In the genomic region with DNA sequence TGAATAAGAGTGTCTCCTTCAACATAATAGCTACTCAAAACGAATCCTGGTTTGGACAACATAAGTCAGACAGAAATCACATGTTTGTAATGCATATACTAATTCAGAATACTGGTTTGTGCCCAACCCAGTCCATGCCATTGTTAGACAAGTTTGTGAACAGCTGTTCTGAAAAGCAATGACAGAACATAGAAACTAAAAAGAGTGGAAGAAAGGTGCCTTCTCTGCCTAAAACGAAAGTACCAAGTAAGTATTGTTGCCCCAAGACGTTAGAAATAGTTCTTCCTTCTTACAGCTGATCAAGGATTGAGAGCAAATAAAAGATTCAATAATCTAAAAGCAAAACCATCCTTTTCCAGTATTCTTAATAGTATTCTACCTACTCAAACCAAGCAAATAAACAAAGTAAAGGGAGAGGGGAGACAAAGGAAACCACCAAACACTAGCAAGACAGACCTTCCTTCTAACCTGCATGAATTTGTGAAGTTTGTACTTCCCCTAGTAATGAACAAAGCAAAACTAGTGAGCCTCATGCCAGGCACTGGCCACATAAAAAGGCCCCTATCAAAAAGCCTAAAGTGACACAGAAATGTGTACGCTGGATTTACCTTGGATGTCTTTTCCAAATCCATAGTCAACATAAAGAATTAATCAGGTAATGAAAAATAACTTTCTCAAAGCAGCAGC, we compare ENCODE assay signal across 19 mouse cellular contexts. TPM values are rescaled to one million over a fixed set of nuclear protein-coding genes. Genes with fewer than 3 reads are reported as not detected.
A peak's percentile ranks its signal among the peaks of the same experiment; 100 is the strongest.
DNase-seq lines count a peak whose midpoint lies in the region; ATAC-seq lines count a peak whose summit lies in the region.
"Had no signal": no experiment of that assay in that cellular context is flagged by ENCODE, and none has a peak within 500 bp of the region (broad histone marks: within the 10 kb centered on the region; RNA-seq: fewer than 3 reads in every experiment).

No protein-coding gene starts in this region.

- peak; percentile 52 for ATAC-seq in activated CD4-positive, CD25-positive, alpha-beta regulatory T cell, adult 4 months
- peak; percentile 50; the same call in 1 of the 2 replicates for ATAC-seq in megakaryocyte progenitor cell, adult 5-6 weeks (replicated peaks; ENCODE audit: poor library complexity)
- ATAC-seq: forebrain, embryonic 16.5 days; intestine, postnatal 0 days had no signal

- H3K4me3 ChIP-seq in heart, embryonic 10.5 days = no peak overlapping the region
- H3K4me3 ChIP-seq: embryonic facial prominence, embryonic 13.5 days; forebrain, embryonic 12.5 days; hindbrain, embryonic 10.5 days; hindbrain, embryonic 15.5 days had no signal

- H3K27ac ChIP-seq in heart, embryonic 10.5 days = no peak overlapping the region
- H3K27ac ChIP-seq: embryonic facial prominence, embryonic 13.5 days; forebrain, embryonic 12.5 days; hindbrain, embryonic 10.5 days; hindbrain, embryonic 15.5 days had no signal

- H3K9me3 ChIP-seq in heart, embryonic 10.5 days = no peaks in the 10 kb centered on the region
- H3K9me3 ChIP-seq: embryonic facial prominence, embryonic 13.5 days; forebrain, embryonic 12.5 days; hindbrain, embryonic 10.5 days; hindbrain, embryonic 15.5 days had no signal

- H3K27me3 ChIP-seq in heart, embryonic 10.5 days (ENCODE audit: insufficient read depth, poor library complexity, severe bottlenecking) = no peaks in the 10 kb centered on the region
- H3K27me3 ChIP-seq: embryonic facial prominence, embryonic 13.5 days; forebrain, embryonic 12.5 days; hindbrain, embryonic 15.5 days had no signal

- intact Hi-C loops in left cerebral cortex, postnatal 25 days (cut with DNase I) = no loop called here

- no peaks in the 10 kb centered on the region for H3K4me1 ChIP-seq in heart, embryonic 10.5 days

- 88% methylated on average over 4 of the region's 4 CpGs for WGBS in heart, embryonic 10.5 days

- peak; percentile 13 for DNase-seq in 416B (ENCODE audit: low read depth)
- peak; percentile 12 for DNase-seq in CD4-positive, CD25-positive, alpha-beta regulatory T cell, adult 2 months (ENCODE audit: low read depth, low spot score)
- no peak for DNase-seq in heart, adult 9 months (ENCODE audit: low spot score in 2 of 2)
- DNase-seq in left cerebral cortex, postnatal 25 days (ENCODE audit: low spot score in 2 of 2) = no peak
- DNase-seq in heart, embryonic 10.5 days (ENCODE audit: low spot score) = no peak
- DNase-seq: adrenal gland, postnatal 10 days; cerebellum, adult 11 months; cerebellum, adult 8-10 months; cerebellum, postnatal 25 days; gastrocnemius, postnatal 25 days; heart, postnatal 10 days had no signal

- H3K36me3 ChIP-seq in heart, embryonic 10.5 days = 0 out of 2 replicates have a peak, but pooled peaks cover 3% of the 10 kb centered on the region
- H3K36me3 ChIP-seq: embryonic facial prominence, embryonic 13.5 days; forebrain, embryonic 12.5 days; hindbrain, embryonic 15.5 days had no signal

RNA-seq across cellular contexts. Expression of gene Tle4, which starts 34.4 kb away (rescaled TPM):
- 10 to 100 TPM; 12.2 to 15.3 TPM for polyA plus RNA-seq in activated CD4-positive, CD25-positive, alpha-beta regulatory T cell, adult 4 months (2017; shearing (Covaris generic))
- total RNA-seq in megakaryocyte progenitor cell, adult 5-6 weeks (2015) = 27.1 and 27.9 TPM in 2 replicates
- 15.4 and 18.2 TPM in 2 replicates for total RNA-seq in megakaryocyte progenitor cell, adult 5-6 weeks (2017)
- 10 to 100 TPM; 39.6 to 41.5 TPM for total RNA-seq in left cerebral cortex, postnatal 25 days (2021)
- 7.6 and 10.6 TPM in 2 replicates for polyA plus RNA-seq in heart, embryonic 10.5 days (2016; fragmentation: Nextera tagmentation; extraction: Ambion mirVana)

Comparison
In these comparisons a context has a peak if more than half of its experiments do, and no peak if none do; other contexts are left out.
1. DNase-seq: peak in 416B (single experiment) and CD4-positive, CD25-positive, alpha-beta regulatory T cell, adult 2 months (single experiment); none in heart, adult 9 months (0 of 2), left cerebral cortex, postnatal 25 days (0 of 2) and heart, embryonic 10.5 days (single experiment).